Mouse (Mus musculus) hindbrain, embryonic 12.5 days (tissue): Measurements from ENCODE around the gene Slc22a17. TPM values are rescaled to one million over a fixed set of nuclear protein-coding genes. Genes with fewer than 3 reads are reported as not detected.

Source experiments
- ATAC-seq: fragments of 200-750 bp; cut with Nextera tagmentation; 2 replicates; pipeline ENCODE4 v1.8.0; 2017; ENCODE audit warnings: moderate TSS enrichment; ENCODE audit not compliant: low FRiP score
- H3K27ac ChIP-seq: fragments of 300-500 bp; sonication (generic); 2 replicates; pipeline ENCODE4 v1.5.1; 2016; ENCODE audit warnings: mild to moderate bottlenecking
- H3K27me3 ChIP-seq: fragments of 300-500 bp; sonication (generic); 2 replicates; pipeline ENCODE4 v1.6.1; 2016; ENCODE audit warnings: mild to moderate bottlenecking
- H3K36me3 ChIP-seq: fragments of 300-500 bp; sonication (generic); 2 replicates; pipeline ENCODE4 v1.6.1; 2016; ENCODE audit warnings: mild to moderate bottlenecking
- H3K4me1 ChIP-seq: fragments of 300-500 bp; sonication (generic); 2 replicates; pipeline ENCODE4 v1.6.1; 2016
- H3K4me2 ChIP-seq: fragments of 300-500 bp; sonication (generic); replicated peaks from 2 replicates; pipeline ENCODE4 v1.6.1; 2016; ENCODE audit warnings: mild to moderate bottlenecking
- H3K4me3 ChIP-seq: fragments of 300-500 bp; sonication (generic); 2 replicates; pipeline ENCODE4 v1.5.1; 2016; ENCODE audit warnings: mild to moderate bottlenecking
- H3K9ac ChIP-seq: fragments of 300-500 bp; sonication (generic); 2 replicates; pipeline ENCODE4 v1.6.1; 2016; ENCODE audit warnings: mild to moderate bottlenecking, moderate library complexity
- H3K9me3 ChIP-seq: fragments of 300-500 bp; sonication (generic); replicated peaks from 2 replicates; pipeline ENCODE4 v1.6.1; 2016; ENCODE audit warnings: mild to moderate bottlenecking
- WGBS: fragments of 180-500 bp; shearing (Covaris S2); methylation state at CpG from one replicate; pipeline ENCODE4 v1.1.7; 2016; 5-methylcytosine and 5-hydroxymethylcytosine counted together
- microRNA counts: library from miRNA; unstranded; fragments of <30 nt; microRNA quantifications from one replicate; lab custom pipeline; 2017
- microRNA-seq: library from miRNA; unstranded; fragments of <30 nt; microRNA quantifications from one replicate; pipeline ENCODE4, GENCODE M21; 2017
- polyA plus RNA-seq: library from polyadenylated mRNA; unstranded; fragments of >200 nt; fragmentation: Nextera tagmentation; extraction: Ambion mirVana; gene quantifications from 2 replicates; pipeline ENCODE4 v1.2.1, GENCODE M21; 2016

Gene Slc22a17
- polyA plus RNA-seq, 1 experiment from 2014 or later: 135 TPM

DNA sequence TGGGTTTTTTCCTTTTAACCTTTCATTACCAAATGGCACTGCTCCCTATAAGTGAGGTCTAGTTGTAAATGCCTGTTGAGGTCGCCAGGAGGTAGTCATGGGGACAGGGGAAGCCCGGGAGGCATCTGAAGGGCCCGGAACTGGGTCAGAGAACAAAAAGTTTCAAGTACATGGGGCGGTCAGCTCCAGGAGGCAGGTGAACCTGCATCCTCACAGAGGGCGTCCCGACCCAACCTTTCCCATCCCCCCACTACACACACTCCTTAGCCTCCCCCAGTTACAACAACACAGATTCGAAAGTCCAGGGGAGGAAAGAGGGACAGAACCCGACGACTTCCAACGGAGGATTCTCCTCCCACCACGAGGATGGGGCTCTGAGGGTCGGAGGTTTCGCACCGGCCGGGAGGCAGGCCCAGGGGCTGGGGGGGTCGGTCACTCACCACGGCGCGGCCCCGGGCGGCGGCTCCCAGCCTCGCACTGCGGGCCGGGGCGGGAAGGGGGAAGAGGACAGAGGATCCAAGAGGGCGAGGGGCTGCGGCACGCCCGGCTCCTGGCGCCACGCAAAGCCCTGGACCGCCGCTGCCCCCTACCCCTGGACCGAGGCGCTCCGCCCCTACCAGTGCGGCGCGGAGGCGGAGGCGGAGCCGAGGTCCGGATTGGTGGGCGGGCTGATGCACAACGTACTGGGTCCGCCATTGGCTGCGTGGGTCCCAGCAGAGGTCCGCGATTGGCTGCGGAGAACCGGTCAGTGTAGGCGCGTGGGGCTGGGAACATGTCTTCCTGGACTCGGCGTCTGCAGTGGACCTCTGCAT, 49.2 kb downstream of the Slc22a17 start:
- Histone ChIP-seq H3K27me3 (no peaks in the 10 kb centered on the region), H3K4me2 (peak overlapping the region; percentile 70), H3K27ac (peak overlapping the region; percentile 75), H3K9ac (peak overlapping the region; percentile 94), H3K36me3 (no peaks in the 10 kb centered on the region), H3K9me3 (no peaks in the 10 kb centered on the region), H3K4me1 (peaks cover 4% of the 10 kb centered on the region), H3K4me3 (peak overlapping the region; percentile 94)
- peak; percentile 100 for ATAC-seq
- under 1% methylated on average over 55 of the region's 56 CpGs for WGBS

DNA sequence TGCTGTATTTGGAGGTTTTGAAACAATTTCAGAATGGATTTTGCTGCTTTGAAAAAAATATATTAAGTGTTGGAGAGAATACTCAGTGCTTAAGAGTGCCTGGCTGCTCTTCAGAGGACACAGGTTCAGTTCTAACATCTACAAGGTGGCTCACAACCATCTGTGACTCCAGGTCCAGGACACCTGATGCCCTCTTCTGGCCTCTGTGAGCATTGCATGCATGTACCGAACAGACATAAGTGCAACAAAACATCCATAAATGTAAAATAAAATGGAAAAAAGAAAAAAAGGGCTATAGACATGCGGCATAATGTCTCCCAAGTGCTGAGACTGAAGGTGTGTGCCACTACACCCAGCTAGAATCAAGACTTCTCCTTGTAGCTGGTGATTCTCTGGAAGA, 52.4 kb downstream of the Slc22a17 start:
- H3K4me3 ChIP-seq: no peak overlapping the region
- no peaks in the 10 kb centered on the region for H3K9me3 ChIP-seq
- peaks cover 23% of the 10 kb centered on the region for H3K36me3 ChIP-seq
- 28% methylated on average over 2 of the region's 2 CpGs for WGBS
- peaks cover 4% of the 10 kb centered on the region for H3K4me1 ChIP-seq
- H3K27me3 ChIP-seq: no peaks in the 10 kb centered on the region
- H3K27ac ChIP-seq: no peak overlapping the region
- ATAC-seq: no peak
- no peak overlapping the region for H3K4me2 ChIP-seq
- H3K9ac ChIP-seq: no peak overlapping the region

- 0 out of 2 replicates have a peak overlapping the region, but pooled peaks have one; percentile 13 for H3K9ac ChIP-seq
- no peak for ATAC-seq
- H3K4me1 ChIP-seq: no peaks in the 10 kb centered on the region
- H3K4me2 ChIP-seq: no peak overlapping the region
- no peak overlapping the region for H3K27ac ChIP-seq
- no peaks in the 10 kb centered on the region for H3K27me3 ChIP-seq
- no peak overlapping the region for H3K4me3 ChIP-seq
- H3K9me3 ChIP-seq: no peaks in the 10 kb centered on the region
- peaks cover 32% of the 10 kb centered on the region for H3K36me3 ChIP-seq
- 94% methylated on average over 9 of the region's 9 CpGs for WGBS
These were observed 55.0 kb downstream of the Slc22a17 start for GRCm38 (mm10) chr14:54857891-54858290.

DNA sequence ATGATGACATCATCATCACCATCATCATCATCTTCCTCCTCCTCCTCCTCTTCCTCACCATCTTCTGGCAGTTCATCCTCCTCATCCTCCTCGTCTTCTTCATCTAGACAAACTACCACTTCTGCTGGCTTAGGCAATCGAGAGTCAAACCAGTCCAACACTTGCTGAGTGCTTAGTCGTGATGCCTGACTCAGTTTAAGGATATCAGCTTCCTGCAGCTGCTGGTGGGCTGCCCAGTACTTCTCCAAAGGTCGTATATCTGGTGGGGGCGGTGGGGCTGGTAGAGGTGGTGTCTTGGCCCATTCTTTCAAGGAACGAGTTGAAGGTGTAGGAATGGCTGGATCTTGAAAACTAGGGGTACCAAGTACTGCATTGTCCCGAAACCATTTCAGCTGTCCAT, 56.2 kb downstream of the Slc22a17 start:
- 91% methylated on average over 7 of the region's 7 CpGs for WGBS
- Histone ChIP-seq H3K4me3 (no peak overlapping the region), H3K9ac (no peak overlapping the region), H3K9me3 (no peaks in the 10 kb centered on the region), H3K4me2 (no peak overlapping the region), H3K4me1 (no peaks in the 10 kb centered on the region), H3K27me3 (no peaks in the 10 kb centered on the region), H3K36me3 (peaks cover 32% of the 10 kb centered on the region), H3K27ac (no peak overlapping the region)
- no peak for ATAC-seq

MicroRNAs encoded within 50 kb of the gene (microRNA counts, 519-probe panel; counts per million panel counts)
- 470 counts per million, percentile 58 among the panel's probes with 10 or more counts for microRNA mmu-miR-208a (lab: Ali Mortazavi, UCI)

Small RNA genes lying within 50 kb of the gene (microRNA-seq; reads per million reads assigned to microRNA genes)
- gene Mir208a: 4.3 reads per million, percentile 9 among the genes with 10 or more reads in this experiment

Other genes with a start within 250 kb of the Slc22a17 start
- gene 1700123O20Rik, start 226.9 kb downstream of the Slc22a17 start, polyA plus RNA-seq: 83.3 and 86.4 TPM in 2 replicates
- 158 and 168 TPM in 2 replicates for gene Acin1, start 226.2 kb downstream of the Slc22a17 start, polyA plus RNA-seq
- gene Gm29776, start 214.3 kb downstream of the Slc22a17 start, polyA plus RNA-seq: 0.16 and 0.21 TPM in 2 replicates
- gene Cebpe, start 201.0 kb downstream of the Slc22a17 start, polyA plus RNA-seq: 0.31 TPM in 1 of 2 replicates, not detected in the other
- gene Slc7a8, start 131.2 kb downstream of the Slc22a17 start, polyA plus RNA-seq: 3.9 and 5.7 TPM in 2 replicates
- not detected in 2 replicates for gene Rnf212b, start 99.0 kb downstream of the Slc22a17 start, polyA plus RNA-seq
- 11.0 and 14.0 TPM in 2 replicates for gene Homez, start 42.2 kb downstream of the Slc22a17 start, polyA plus RNA-seq
- gene Ppp1r3e, start 35.6 kb downstream of the Slc22a17 start, polyA plus RNA-seq: 0.48 and 1.5 TPM in 2 replicates
- 3.6 and 3.7 TPM in 2 replicates for gene Bcl2l2, start 29.8 kb downstream of the Slc22a17 start, polyA plus RNA-seq
- gene Gm20521, start 29.7 kb downstream of the Slc22a17 start, polyA plus RNA-seq: 0.32 TPM in 1 of 2 replicates, not detected in the other
- 200 and 201 TPM in 2 replicates for gene Pabpn1, start 20.6 kb downstream of the Slc22a17 start, polyA plus RNA-seq
- gene Efs, start 13.0 kb upstream of the Slc22a17 start, polyA plus RNA-seq: 28.4 and 32.9 TPM in 2 replicates
- not detected in 2 replicates for gene Il25, start 19.6 kb upstream of the Slc22a17 start, polyA plus RNA-seq
- 5.2 and 6.3 TPM in 2 replicates for gene Cmtm5, start 23.1 kb upstream of the Slc22a17 start, polyA plus RNA-seq
- 0.81 and 1.4 TPM in 2 replicates for gene Myh6, start 53.8 kb upstream of the Slc22a17 start, polyA plus RNA-seq
- gene Gm17428, start 63.8 kb upstream of the Slc22a17 start, polyA plus RNA-seq: not detected in 2 replicates
- gene Myh7, start 81.5 kb upstream of the Slc22a17 start, polyA plus RNA-seq: 4.9 and 9.1 TPM in 2 replicates
- 63.2 and 63.4 TPM in 2 replicates for gene Ngdn, start 102.3 kb upstream of the Slc22a17 start, polyA plus RNA-seq
- gene Zfhx2, start 179.2 kb upstream of the Slc22a17 start, polyA plus RNA-seq: 30.9 and 33.1 TPM in 2 replicates
- 27.3 and 27.7 TPM in 2 replicates for gene Thtpa, start 181.7 kb upstream of the Slc22a17 start, polyA plus RNA-seq
- gene Ap1g2, start 193.5 kb upstream of the Slc22a17 start, polyA plus RNA-seq: 9.4 and 10.1 TPM in 2 replicates
- 10.5 and 11.5 TPM in 2 replicates for gene Jph4, start 203.8 kb upstream of the Slc22a17 start, polyA plus RNA-seq